Mouse (Mus musculus) embryonic facial prominence, embryonic 12.5 days (tissue): ENCODE measurements at regions not wholly inside any gene's neighbourhood (a gene's known extent, or its start where the extent isn't known, plus 50 kb on each side); places are given as distances from the start of the nearest gene placed in this dataset.

ENCODE experiments used
- ATAC-seq: fragments of 200-750 bp; cut with Nextera tagmentation; 2 replicates; pipeline ENCODE4 v1.8.0; 2017; ENCODE audit not compliant: insufficient number of reproducible peaks, insufficient read depth, low FRiP score, low TSS enrichment
- H3K27ac ChIP-seq: fragments of 300-500 bp; sonication (generic); 2 replicates; pipeline ENCODE4 v1.5.1; 2016; ENCODE audit warnings: mild to moderate bottlenecking
- H3K27me3 ChIP-seq: fragments of 300-500 bp; sonication (generic); 2 replicates; pipeline ENCODE4 v1.6.1; 2016; ENCODE audit warnings: mild to moderate bottlenecking, moderate library complexity
- H3K36me3 ChIP-seq: fragments of 300-500 bp; sonication (generic); 2 replicates; pipeline ENCODE4 v1.6.1; 2016; ENCODE audit warnings: mild to moderate bottlenecking
- H3K4me1 ChIP-seq: fragments of 300-500 bp; sonication (generic); 2 replicates; pipeline ENCODE4 v1.6.1; 2016
- H3K4me2 ChIP-seq: fragments of 300-500 bp; sonication (generic); replicated peaks from 2 replicates; pipeline ENCODE4 v1.6.1; 2016; ENCODE audit warnings: mild to moderate bottlenecking, moderate library complexity
- H3K4me3 ChIP-seq: fragments of 300-500 bp; sonication (generic); 2 replicates; pipeline ENCODE4 v1.5.1; 2016; ENCODE audit warnings: mild to moderate bottlenecking
- H3K9ac ChIP-seq: fragments of 300-500 bp; sonication (generic); 2 replicates; pipeline ENCODE4 v1.6.1; 2016; ENCODE audit warnings: mild to moderate bottlenecking, moderate library complexity
- H3K9me3 ChIP-seq: fragments of 300-500 bp; sonication (generic); 2 replicates; pipeline ENCODE4 v1.6.1; 2016; ENCODE audit warnings: mild to moderate bottlenecking, moderate library complexity
- WGBS: fragments of 180-500 bp; shearing (Covaris S2); methylation state at CpG from one replicate; pipeline ENCODE4 v1.1.7; 2016; 5-methylcytosine and 5-hydroxymethylcytosine counted together

DNA sequence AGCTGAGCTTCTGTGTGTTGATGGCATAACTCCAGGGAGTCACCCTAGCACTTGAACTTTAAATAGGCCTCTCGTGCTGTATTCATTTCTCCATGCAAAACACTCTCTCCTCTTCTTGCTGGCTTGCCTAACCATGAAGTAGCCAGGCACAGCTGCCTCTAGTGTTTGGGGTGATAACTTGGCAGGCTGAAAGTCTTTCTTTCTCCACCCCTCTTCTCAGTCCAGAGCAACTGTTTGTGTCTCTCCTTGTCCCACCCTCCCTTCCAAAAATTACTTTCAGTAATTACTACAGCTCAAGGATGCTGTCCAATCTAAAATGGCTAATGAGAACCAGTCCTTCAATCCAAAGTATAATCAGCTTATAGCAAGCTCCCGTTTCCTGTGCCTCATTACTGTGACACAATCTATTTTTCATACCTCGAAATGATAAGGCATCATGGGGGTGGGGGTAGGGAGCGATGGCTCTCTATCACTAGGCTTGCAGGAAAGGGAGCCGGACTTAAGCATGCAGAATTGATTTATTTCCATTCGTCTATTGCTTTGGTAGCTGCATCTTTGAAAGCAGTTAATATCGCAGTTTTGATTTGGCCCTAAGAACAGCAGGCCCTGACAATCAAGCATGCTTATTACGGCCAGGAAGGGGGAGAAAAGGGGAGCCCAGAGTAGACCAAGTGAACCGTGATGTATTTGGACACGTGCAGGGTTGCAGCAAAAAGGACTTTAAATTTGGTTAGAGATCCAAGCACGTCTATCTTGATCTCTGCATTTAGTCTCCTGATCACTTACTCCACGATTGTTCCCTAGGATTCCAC lies 943.8 kb downstream of the Slc4a3 start:
- ATAC-seq: no peak
- Histone ChIP-seq H3K9ac (no peak overlapping the region), H3K4me1 (peaks cover 16% of the 10 kb centered on the region; the same call in 1 of the 2 replicates), H3K36me3 (no peaks in the 10 kb centered on the region), H3K4me3 (no peak overlapping the region), H3K9me3 (no peaks in the 10 kb centered on the region), H3K4me2 (no peak overlapping the region), H3K27me3 (no peaks in the 10 kb centered on the region), H3K27ac (no peak overlapping the region)
- WGBS: 35% methylated on average over 12 of the region's 12 CpGs

DNA sequence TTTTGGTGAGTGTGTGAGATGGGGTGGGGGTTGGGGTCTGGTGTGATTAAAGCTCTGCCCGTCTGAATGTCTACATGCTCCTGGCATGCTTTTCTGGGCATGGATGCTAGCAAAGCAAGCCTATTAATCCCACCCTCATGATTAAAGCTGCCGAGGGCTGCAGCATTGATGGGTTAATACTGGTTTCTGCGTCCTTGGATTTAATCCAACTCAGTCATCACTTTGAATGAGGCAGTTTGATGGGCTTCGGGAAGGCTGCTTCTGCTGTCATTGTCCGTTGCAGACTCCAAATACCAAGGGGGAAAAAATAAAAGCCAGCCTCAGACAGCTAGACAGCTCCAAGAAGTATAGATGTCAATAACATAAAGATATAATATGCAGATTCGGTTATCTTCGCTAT lies 944.7 kb downstream of the Slc4a3 start:
- Histone ChIP-seq H3K4me1 (peaks cover 16% of the 10 kb centered on the region; the same call in 1 of the 2 replicates), H3K4me2 (no peak overlapping the region), H3K9me3 (no peaks in the 10 kb centered on the region), H3K9ac (no peak overlapping the region), H3K27me3 (no peaks in the 10 kb centered on the region), H3K4me3 (no peak overlapping the region), H3K36me3 (no peaks in the 10 kb centered on the region), H3K27ac (no peak overlapping the region)
- 44% methylated on average over 7 of the region's 7 CpGs for WGBS
- no peak for ATAC-seq

DNA sequence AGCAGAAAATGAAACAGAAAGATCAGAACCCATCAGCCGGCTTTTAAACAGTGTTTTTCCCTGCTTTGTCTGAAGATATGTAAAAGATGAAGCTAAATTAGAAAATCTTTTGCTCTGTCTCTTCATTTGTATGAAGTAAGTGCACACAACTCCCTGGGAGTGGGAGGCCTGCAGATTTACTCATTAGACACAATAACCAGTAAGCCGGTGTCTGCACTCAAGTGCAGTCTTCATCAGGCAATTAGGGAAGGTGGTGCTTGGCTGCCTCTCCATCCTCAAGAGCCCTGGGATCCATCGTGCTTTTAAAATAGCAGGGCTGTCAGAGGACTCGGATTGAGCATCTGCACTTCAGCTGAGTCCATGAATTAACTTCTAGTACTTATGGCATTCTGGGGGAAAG lies 945.1 kb downstream of the Slc4a3 start:
- no peak for ATAC-seq
- 45% methylated on average over 4 of the region's 4 CpGs for whole genome bisulfite sequencing
- H3K36me3 ChIP-seq: no peaks in the 10 kb centered on the region
- no peak overlapping the region for H3K4me2 ChIP-seq
- peaks cover 16% of the 10 kb centered on the region; the same call in 1 of the 2 replicates for H3K4me1 ChIP-seq
- no peak overlapping the region for H3K4me3 ChIP-seq
- no peak overlapping the region for H3K9ac ChIP-seq
- H3K27me3 ChIP-seq: no peaks in the 10 kb centered on the region
- no peaks in the 10 kb centered on the region for H3K9me3 ChIP-seq
- no peak overlapping the region for H3K27ac ChIP-seq

DNA sequence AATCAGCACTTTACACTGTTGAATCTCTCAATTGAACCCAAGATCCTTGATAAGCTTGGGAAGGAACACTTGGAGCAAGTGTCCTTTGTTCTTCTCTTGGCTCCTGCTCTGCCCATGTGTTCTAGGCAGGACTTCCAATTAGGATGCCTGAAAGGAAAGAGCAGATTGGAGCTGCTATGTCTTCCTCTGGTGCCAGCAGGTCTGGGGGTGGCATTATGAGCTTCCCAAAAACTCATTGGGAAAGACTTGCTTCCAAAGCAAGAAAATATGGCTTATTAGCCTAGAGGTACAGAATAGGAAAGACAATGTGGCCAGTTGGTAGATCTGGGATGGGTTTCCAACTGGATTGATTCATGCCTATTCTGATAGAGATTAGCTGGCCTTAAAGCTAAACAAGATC lies 959.1 kb downstream of the Slc4a3 start:
- H3K4me1 ChIP-seq: no peaks in the 10 kb centered on the region
- no peak overlapping the region for H3K9ac ChIP-seq
- ATAC-seq: no peak
- no peaks in the 10 kb centered on the region for H3K27me3 ChIP-seq
- no peak overlapping the region for H3K4me3 ChIP-seq
- no peaks in the 10 kb centered on the region for H3K36me3 ChIP-seq
- no peak overlapping the region for H3K4me2 ChIP-seq
- H3K27ac ChIP-seq: no peak overlapping the region
- H3K9me3 ChIP-seq: no peaks in the 10 kb centered on the region

DNA sequence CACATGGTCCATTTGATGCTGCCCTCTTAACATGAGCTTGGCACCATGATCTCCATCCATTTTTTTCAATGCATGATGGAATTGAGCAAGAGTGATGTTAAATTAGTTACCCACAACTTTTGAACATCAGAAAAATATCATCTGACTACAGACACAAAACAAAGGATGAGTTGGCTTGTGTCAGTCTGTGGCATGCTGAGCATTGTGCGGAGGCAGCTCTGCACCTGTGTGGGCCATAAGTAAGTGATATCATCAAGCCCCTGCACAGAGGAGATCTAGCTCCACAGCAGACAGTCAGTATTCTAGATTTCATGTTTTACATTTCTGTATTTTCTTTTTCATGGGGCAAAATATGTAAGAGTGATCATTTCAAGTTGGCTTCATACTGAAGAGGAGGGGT lies 962.8 kb downstream of the Slc4a3 start:
- Histone ChIP-seq H3K4me2 (no peak overlapping the region), H3K27ac (no peak overlapping the region), H3K4me1 (no peaks in the 10 kb centered on the region), H3K9me3 (no peaks in the 10 kb centered on the region), H3K36me3 (no peaks in the 10 kb centered on the region), H3K4me3 (no peak overlapping the region), H3K9ac (no peak overlapping the region), H3K27me3 (no peaks in the 10 kb centered on the region)
- ATAC-seq: no peak
- WGBS: 98% methylated on average over 1 of the region's 1 CpGs

DNA sequence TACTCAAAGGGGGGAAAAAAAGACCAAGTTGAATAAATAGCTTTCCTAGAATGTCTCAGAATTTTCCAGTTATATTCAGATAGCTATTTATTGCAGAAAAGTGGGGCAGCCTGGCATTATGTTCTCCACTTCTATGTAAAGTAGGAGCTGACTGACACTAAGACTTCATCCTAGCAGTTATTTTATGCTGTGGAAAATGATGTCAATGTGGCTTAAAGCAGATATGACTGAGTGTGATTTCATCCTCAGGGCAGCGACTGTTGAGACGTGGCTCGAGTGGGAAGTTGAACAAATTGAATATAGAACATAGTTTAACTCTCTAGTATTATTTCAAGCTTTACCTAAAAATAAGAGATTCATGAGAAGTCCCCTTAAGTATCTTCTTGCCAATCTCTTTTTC lies 963.4 kb downstream of the Slc4a3 start:
- 83% methylated on average over 3 of the region's 3 CpGs for WGBS
- no peak overlapping the region for H3K27ac ChIP-seq
- no peak for ATAC-seq

DNA sequence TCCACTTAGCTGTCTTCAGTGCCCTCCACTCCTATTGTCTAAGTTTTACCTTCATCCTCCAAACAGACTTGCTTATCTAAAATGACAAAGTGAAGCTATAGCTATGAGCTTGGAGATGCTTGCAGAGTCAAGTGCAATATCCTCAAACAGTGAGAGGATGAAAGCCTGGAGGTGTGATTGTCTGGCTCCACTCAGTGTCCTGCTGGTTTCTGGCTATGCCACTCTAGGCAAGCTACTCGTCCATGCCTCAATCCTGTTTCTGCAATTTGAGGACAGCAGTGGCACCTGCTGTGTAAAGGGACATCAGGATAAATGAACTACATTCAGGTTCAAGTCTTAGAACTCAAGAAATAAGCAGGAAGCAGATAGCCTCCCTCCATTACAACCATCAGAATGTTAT lies 966.1 kb downstream of the Slc4a3 start:
- H3K4me1 ChIP-seq: no peaks in the 10 kb centered on the region
- no peaks in the 10 kb centered on the region for H3K9me3 ChIP-seq
- whole genome bisulfite sequencing: 71% methylated on average over 1 of the region's 1 CpGs
- no peak for ATAC-seq
- no peak overlapping the region for H3K4me3 ChIP-seq
- H3K27ac ChIP-seq: no peak overlapping the region
- no peak overlapping the region for H3K9ac ChIP-seq
- no peaks in the 10 kb centered on the region for H3K36me3 ChIP-seq
- H3K4me2 ChIP-seq: no peak overlapping the region
- no peaks in the 10 kb centered on the region for H3K27me3 ChIP-seq

More for the DNA sequence above, 963.4 kb downstream of the Slc4a3 start:
- Histone ChIP-seq H3K36me3 (no peaks in the 10 kb centered on the region), H3K4me2 (no peak overlapping the region), H3K9ac (no peak overlapping the region), H3K4me1 (no peaks in the 10 kb centered on the region), H3K4me3 (no peak overlapping the region), H3K9me3 (no peaks in the 10 kb centered on the region), H3K27me3 (no peaks in the 10 kb centered on the region)

DNA sequence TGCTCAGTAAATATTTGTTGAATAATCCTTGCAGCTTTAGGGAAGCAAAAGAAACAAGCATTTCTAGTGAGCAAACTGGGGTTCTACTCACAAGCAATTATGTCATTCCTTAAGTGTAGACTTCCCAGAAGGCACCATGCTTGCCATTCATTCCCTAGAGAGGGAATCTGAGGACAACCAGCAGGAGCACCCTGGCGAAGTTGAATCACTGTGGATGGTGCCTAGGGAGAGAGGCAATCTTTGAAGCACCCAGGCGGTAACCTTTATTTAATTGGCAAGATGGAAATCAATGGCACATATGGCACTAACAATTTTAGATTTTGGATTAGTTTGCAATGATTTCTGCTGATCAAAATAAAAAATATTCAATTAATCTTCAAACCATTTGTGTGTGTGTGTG lies 967.4 kb downstream of the Slc4a3 start:
- Histone ChIP-seq H3K4me2 (no peak overlapping the region), H3K4me1 (no peaks in the 10 kb centered on the region), H3K27me3 (no peaks in the 10 kb centered on the region), H3K27ac (no peak overlapping the region), H3K4me3 (no peak overlapping the region), H3K36me3 (no peaks in the 10 kb centered on the region), H3K9ac (no peak overlapping the region), H3K9me3 (no peaks in the 10 kb centered on the region)
- no peak for ATAC-seq
- WGBS: 77% methylated on average over 2 of the region's 2 CpGs

DNA sequence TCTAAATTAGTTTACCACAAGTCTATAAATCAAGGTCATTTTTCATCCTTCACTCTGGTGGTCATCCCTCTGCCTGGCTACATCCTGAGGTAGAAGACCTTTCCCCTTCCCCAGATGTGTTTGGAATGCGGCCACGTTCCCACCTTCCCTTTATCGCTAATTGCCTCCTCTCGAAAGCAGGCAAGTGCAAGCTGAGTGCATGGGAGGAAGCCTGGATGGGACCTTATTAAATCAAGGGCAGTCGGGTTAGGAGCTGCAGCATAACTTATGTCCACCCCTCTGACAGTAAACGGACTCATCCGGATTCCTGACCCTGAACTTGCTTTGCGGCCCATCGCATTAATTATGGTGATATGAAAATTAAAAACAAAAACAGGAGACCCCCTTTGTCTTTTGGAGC lies 983.5 kb downstream of the Slc4a3 start:
- H3K27ac ChIP-seq: no peak overlapping the region
- H3K4me2 ChIP-seq: no peak overlapping the region
- no peak overlapping the region for H3K9ac ChIP-seq
- no peaks in the 10 kb centered on the region for H3K9me3 ChIP-seq
- no peaks in the 10 kb centered on the region for H3K36me3 ChIP-seq
- no peak for ATAC-seq
- no peak overlapping the region for H3K4me3 ChIP-seq
- H3K4me1 ChIP-seq: no peaks in the 10 kb centered on the region
- H3K27me3 ChIP-seq: no peaks in the 10 kb centered on the region
- WGBS: 64% methylated on average over 9 of the region's 9 CpGs

DNA sequence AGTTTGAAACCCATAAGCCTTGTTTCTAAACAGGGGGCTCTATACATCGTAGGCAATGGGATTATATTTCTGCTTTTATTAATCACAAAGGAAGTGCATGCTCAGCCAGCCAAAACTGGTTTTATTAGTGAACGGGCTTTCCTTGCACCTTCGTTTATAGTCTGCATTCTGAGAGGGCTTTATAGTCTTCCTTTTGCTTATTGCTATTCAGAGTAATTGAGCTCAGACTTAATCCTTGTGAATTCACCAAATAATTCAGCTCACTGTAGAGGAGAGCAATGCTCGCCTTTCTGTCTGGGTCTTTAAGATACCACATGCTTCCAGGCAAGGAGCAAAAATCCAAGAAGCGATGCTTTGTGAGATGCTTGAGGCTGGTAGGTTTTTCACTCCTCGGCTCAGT lies 984.3 kb downstream of the Slc4a3 start:
- no peak overlapping the region for H3K9ac ChIP-seq
- 72% methylated on average over 6 of the region's 6 CpGs for WGBS
- no peak overlapping the region for H3K4me3 ChIP-seq
- no peaks in the 10 kb centered on the region for H3K9me3 ChIP-seq
- no peak overlapping the region for H3K27ac ChIP-seq
- ATAC-seq: no peak
- H3K27me3 ChIP-seq: no peaks in the 10 kb centered on the region
- no peaks in the 10 kb centered on the region for H3K36me3 ChIP-seq
- no peak overlapping the region for H3K4me2 ChIP-seq
- no peaks in the 10 kb centered on the region for H3K4me1 ChIP-seq

DNA sequence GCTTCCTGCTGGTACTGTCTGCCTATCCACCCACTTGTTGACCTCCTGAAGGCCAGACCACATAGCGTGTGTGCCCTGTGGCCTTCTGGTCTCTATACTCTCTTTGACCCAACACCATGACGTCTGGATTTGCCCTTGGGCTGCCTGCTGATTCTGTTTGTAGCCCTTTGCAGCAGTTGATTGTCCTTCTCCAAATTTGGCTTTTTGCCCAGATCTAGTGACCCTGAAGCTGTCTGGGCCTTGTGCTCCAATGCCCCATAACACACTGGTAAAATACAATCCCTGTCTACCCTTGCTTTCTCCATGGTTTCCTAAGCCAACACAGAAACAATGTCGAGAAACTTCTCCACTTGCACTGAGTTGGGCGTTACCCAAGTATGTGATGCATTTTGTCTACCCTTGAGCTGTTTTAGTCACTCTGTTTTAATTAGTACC lies 979.3 kb downstream of the Epha4 start:
- Histone ChIP-seq H3K4me2 (no peak overlapping the region), H3K27me3 (no peaks in the 10 kb centered on the region), H3K4me1 (no peaks in the 10 kb centered on the region), H3K4me3 (no peak overlapping the region), H3K9ac (no peak overlapping the region), H3K9me3 (no peaks in the 10 kb centered on the region), H3K27ac (no peak overlapping the region), H3K36me3 (no peaks in the 10 kb centered on the region)
- WGBS: 52% methylated on average over 4 of the region's 4 CpGs
- ATAC-seq: no peak

DNA sequence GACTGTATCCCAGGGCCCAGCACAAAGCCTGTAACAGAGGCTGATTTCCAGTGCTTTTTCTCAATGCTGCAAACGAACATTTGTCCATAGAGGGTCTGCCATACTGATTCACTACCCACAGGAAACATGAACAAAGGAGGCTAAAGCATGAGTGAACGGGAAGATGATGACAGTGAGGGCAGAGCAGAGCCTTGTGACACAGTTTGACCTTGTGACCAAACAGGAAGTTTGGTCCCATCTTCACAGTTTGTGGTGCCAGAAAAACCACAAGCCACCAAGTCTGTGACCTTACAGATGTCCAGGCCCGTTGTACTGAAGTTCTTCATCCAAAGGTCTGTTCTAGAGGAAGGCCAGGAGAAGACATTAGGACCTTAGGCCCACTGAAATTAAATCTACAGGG lies 974.4 kb downstream of the Epha4 start:
- Histone ChIP-seq H3K4me2 (no peak overlapping the region), H3K27ac (no peak overlapping the region), H3K9me3 (no peaks in the 10 kb centered on the region), H3K36me3 (no peaks in the 10 kb centered on the region), H3K27me3 (no peaks in the 10 kb centered on the region), H3K4me1 (no peaks in the 10 kb centered on the region), H3K4me3 (no peak overlapping the region), H3K9ac (no peak overlapping the region)
- 64% methylated on average over 3 of the region's 3 CpGs for WGBS
- ATAC-seq: no peak
